Mouse (Mus musculus): ENCODE results near the gene Cdh16.

Gene Cdh16

GRCm38 (mm10) chr8:104569559-104569958, 54.6 kb downstream of the Cdh16 start:
- peak; percentile 37 for DNase-seq

GRCm38 (mm10) chr8:104565457-104565798, 58.8 kb downstream of the Cdh16 start:
- DNase-seq, result no peak

GRCm38 (mm10) chr8:104564633-104565456, 59.4 kb downstream of the Cdh16 start:
- DNase-seq, result peak; percentile 90

- no peak for DNase-seq
These were observed 63.5 kb downstream of the Cdh16 start for GRCm38 (mm10) chr8:104560731-104561130.

- no peak for DNase-seq
These were observed 67.0 kb downstream of the Cdh16 start for GRCm38 (mm10) chr8:104557226-104557625.

GRCm38 (mm10) chr8:104555191-104555590, 69.0 kb downstream of the Cdh16 start:
- DNase-seq, result peak; percentile 26

Data from lung, postnatal 14 days (tissue).